Mouse (Mus musculus) midbrain, embryonic 10.5 days (tissue): ENCODE measurements around the gene Olfr1156. TPM values are rescaled to one million over a fixed set of nuclear protein-coding genes. Genes with fewer than 3 reads are reported as not detected.

Experiments
- DNase-seq: peaks from one replicate; pipeline ENCODE4 v3.0.0-alpha.2; 2017; ENCODE audit warnings: low spot score
- H3K27ac ChIP-seq: fragments of 300-500 bp; sonication (generic); replicated peaks from 2 replicates; pipeline ENCODE4 v1.5.1; 2016; ENCODE audit warnings: mild to moderate bottlenecking
- H3K27me3 ChIP-seq: fragments of 300-500 bp; sonication (generic); 2 replicates; pipeline ENCODE4 v1.6.1; 2016; ENCODE audit warnings: low read depth, mild to moderate bottlenecking; ENCODE audit not compliant: poor library complexity, severe bottlenecking
- H3K36me3 ChIP-seq: fragments of 300-500 bp; sonication (generic); 2 replicates; pipeline ENCODE4 v1.6.1; 2016; ENCODE audit warnings: mild to moderate bottlenecking, moderate library complexity
- H3K4me1 ChIP-seq: fragments of 300-500 bp; sonication (generic); 2 replicates; pipeline ENCODE4 v1.6.1; 2016
- H3K4me3 ChIP-seq: fragments of 300-500 bp; sonication (generic); 2 replicates; pipeline ENCODE4 v1.5.1; 2016; ENCODE audit warnings: mild to moderate bottlenecking, moderate library complexity
- H3K9me3 ChIP-seq: fragments of 300-500 bp; sonication (generic); replicated peaks from 2 replicates; pipeline ENCODE4 v1.6.1; 2016; ENCODE audit warnings: mild to moderate bottlenecking
- WGBS: fragments of 180-500 bp; shearing (Covaris S2); methylation state at CpG from one replicate; pipeline ENCODE4 v1.1.7; 2016; 5-methylcytosine and 5-hydroxymethylcytosine counted together
- polyA plus RNA-seq: library from polyadenylated mRNA; unstranded; fragments of >200 nt; fragmentation: Nextera tagmentation; extraction: Ambion mirVana; gene quantifications from 2 replicates; pipeline ENCODE4 v1.2.1, GENCODE M21; 2016

Olfr1156 gene
- polyA plus RNA-seq: not detected in 2 replicates

GRCm38 (mm10) chr2:87953000-87953399, at the start of gene Olfr1156:
TSS of gene Olfr1156 (minus strand) at chr2:87953100.
- H3K4me3 ChIP-seq: no peak within 1 kb of the TSS
- no peaks in the 10 kb centered on the region for H3K27me3 ChIP-seq
- H3K4me1 ChIP-seq: no peaks in the 10 kb centered on the region
- no peak within 1 kb of the TSS for H3K27ac ChIP-seq
- DNase-seq: no peak
- no peaks in the 10 kb centered on the region for H3K36me3 ChIP-seq
- H3K9me3 ChIP-seq: no peaks in the 10 kb centered on the region

GRCm38 (mm10) chr2:87989813-87990212, 36.9 kb upstream of the Olfr1156 start, which contains the start of gene Olfr1158:
TSS of gene Olfr1158 (plus strand) at chr2:87990113.
- no peaks in the 10 kb centered on the region for H3K9me3 ChIP-seq
- no peaks in the 10 kb centered on the region for H3K4me1 ChIP-seq
- no peak within 1 kb of the TSS for H3K4me3 ChIP-seq
- H3K27me3 ChIP-seq: no peaks in the 10 kb centered on the region
- H3K36me3 ChIP-seq: no peaks in the 10 kb centered on the region
- no peak for DNase-seq
- H3K27ac ChIP-seq: no peak within 1 kb of the TSS

GRCm38 (mm10) chr2:87974563-87974962, 21.7 kb upstream of the Olfr1156 start, which contains the start of gene Olfr74:
TSS of gene Olfr74 (minus strand) at chr2:87974663.
- no peak within 1 kb of the TSS for H3K4me3 ChIP-seq
- WGBS: 80% methylated on average over 3 of the region's 3 CpGs
- no peaks in the 10 kb centered on the region for H3K9me3 ChIP-seq
- no peak for DNase-seq
- no peaks in the 10 kb centered on the region for H3K36me3 ChIP-seq
- H3K27ac ChIP-seq: no peak within 1 kb of the TSS
- H3K4me1 ChIP-seq: no peaks in the 10 kb centered on the region
- no peaks in the 10 kb centered on the region for H3K27me3 ChIP-seq

GRCm38 (mm10) chr2:87968199-87968598, 15.3 kb upstream of the Olfr1156 start, which contains the start of gene Olfr1157:
TSS of gene Olfr1157 (minus strand) at chr2:87968299.
- WGBS: 97% methylated on average over 4 of the region's 4 CpGs

GRCm38 (mm10) chr2:87945037-87945436, 7.9 kb downstream of the Olfr1156 start, which contains the start of gene Olfr1155:
TSS of gene Olfr1155 (minus strand) at chr2:87945137.
- Histone ChIP-seq H3K27ac (no peak within 1 kb of the TSS), H3K4me3 (no peak within 1 kb of the TSS), H3K27me3 (no peaks in the 10 kb centered on the region), H3K4me1 (no peaks in the 10 kb centered on the region), H3K9me3 (no peaks in the 10 kb centered on the region), H3K36me3 (no peaks in the 10 kb centered on the region)
- 94% methylated on average over 1 of the region's 1 CpGs for WGBS
- no peak for DNase-seq

More at GRCm38 (mm10) chr2:87968199-87968598, 15.3 kb upstream of the Olfr1156 start, which contains the start of gene Olfr1157:
- Histone ChIP-seq H3K4me1 (no peaks in the 10 kb centered on the region), H3K27me3 (no peaks in the 10 kb centered on the region), H3K36me3 (no peaks in the 10 kb centered on the region), H3K4me3 (no peak within 1 kb of the TSS), H3K9me3 (no peaks in the 10 kb centered on the region), H3K27ac (no peak within 1 kb of the TSS)
- DNase-seq: no peak

GRCm38 (mm10) chr2:87905066-87905465, 47.8 kb downstream of the Olfr1156 start, which contains the start of gene Olfr1154:
TSS of gene Olfr1154 (minus strand) at chr2:87905166.
- Histone ChIP-seq H3K4me1 (no peaks in the 10 kb centered on the region), H3K27me3 (no peaks in the 10 kb centered on the region), H3K27ac (no peak within 1 kb of the TSS), H3K9me3 (no peaks in the 10 kb centered on the region), H3K36me3 (no peaks in the 10 kb centered on the region), H3K4me3 (no peak within 1 kb of the TSS)
- DNase-seq: no peak
- WGBS: 91% methylated on average over 1 of the region's 1 CpGs

Other genes with a start within 250 kb of the Olfr1156 start
- not detected in 2 replicates for gene Olfr1137, start 239.9 kb downstream of the Olfr1156 start, polyA plus RNA-seq
- gene Olfr1138, start 213.1 kb downstream of the Olfr1156 start, polyA plus RNA-seq: not detected in 2 replicates
- not detected in 2 replicates for gene Olfr1140, start 209.3 kb downstream of the Olfr1156 start, polyA plus RNA-seq
- not detected in 2 replicates for gene Olfr1141, start 199.1 kb downstream of the Olfr1156 start, polyA plus RNA-seq
- not detected in 2 replicates for gene Olfr152, start 173.6 kb downstream of the Olfr1156 start, polyA plus RNA-seq
- gene Olfr1143, start 152.5 kb downstream of the Olfr1156 start, polyA plus RNA-seq: not detected in 2 replicates
- gene Olfr1145, start 143.3 kb downstream of the Olfr1156 start, polyA plus RNA-seq: not detected in 2 replicates
- gene Olfr1148, start 122.6 kb downstream of the Olfr1156 start, polyA plus RNA-seq: not detected in 2 replicates
- gene Olfr1150-ps1, start 109.1 kb downstream of the Olfr1156 start, polyA plus RNA-seq: not detected in 2 replicates
- gene Olfr1151, start 97.2 kb downstream of the Olfr1156 start, polyA plus RNA-seq: not detected in 2 replicates
- gene Olfr1152, start 86.6 kb downstream of the Olfr1156 start, polyA plus RNA-seq: 0.01 and 0.02 TPM in 2 replicates
- gene Olfr1153, start 58.1 kb downstream of the Olfr1156 start, polyA plus RNA-seq: not detected in 2 replicates
- gene Olfr1154, start 47.9 kb downstream of the Olfr1156 start, polyA plus RNA-seq: not detected in 2 replicates
- gene Olfr1155, start 8.0 kb downstream of the Olfr1156 start, polyA plus RNA-seq: not detected in 2 replicates
- gene Olfr1157, start 15.2 kb upstream of the Olfr1156 start, polyA plus RNA-seq: not detected in 2 replicates
- not detected in 2 replicates for gene Olfr74, start 21.6 kb upstream of the Olfr1156 start, polyA plus RNA-seq
- not detected in 2 replicates for gene Olfr1158, start 37.0 kb upstream of the Olfr1156 start, polyA plus RNA-seq
- gene Olfr1160, start 55.2 kb upstream of the Olfr1156 start, polyA plus RNA-seq: not detected in 2 replicates
- not detected in 2 replicates for gene Olfr1161, start 69.7 kb upstream of the Olfr1156 start, polyA plus RNA-seq
- not detected in 2 replicates for gene Olfr73, start 84.6 kb upstream of the Olfr1156 start, polyA plus RNA-seq
- not detected in 2 replicates for gene Olfr1162, start 98.0 kb upstream of the Olfr1156 start, polyA plus RNA-seq
- not detected in 2 replicates for gene Olfr1163, start 118.7 kb upstream of the Olfr1156 start, polyA plus RNA-seq
- gene Olfr1164, start 140.9 kb upstream of the Olfr1156 start, polyA plus RNA-seq: not detected in 2 replicates
- gene Olfr1166, start 175.2 kb upstream of the Olfr1156 start, polyA plus RNA-seq: not detected in 2 replicates
- gene Olfr1167, start 202.1 kb upstream of the Olfr1156 start, polyA plus RNA-seq: not detected in 2 replicates
- not detected in 2 replicates for gene Olfr1168, start 228.8 kb upstream of the Olfr1156 start, polyA plus RNA-seq